Mouse (Mus musculus): ENCODE results near the gene Slc6a6.

The Slc6a6 gene

GRCm38 (mm10) chr6:91728939-91729619, 45.2 kb downstream of the Slc6a6 start:
- no peak for DNase-seq

- DNase-seq = no peak
These were observed 45.8 kb downstream of the Slc6a6 start for GRCm38 (mm10) chr6:91729677-91730127.

GRCm38 (mm10) chr6:91732138-91732537, 48.3 kb downstream of the Slc6a6 start:
- no peak for DNase-seq

GRCm38 (mm10) chr6:91736471-91736870, 52.6 kb downstream of the Slc6a6 start:
- DNase-seq = no peak

GRCm38 (mm10) chr6:91737451-91737850, 53.6 kb downstream of the Slc6a6 start:
- DNase-seq = no peak

GRCm38 (mm10) chr6:91738058-91738457, 54.2 kb downstream of the Slc6a6 start:
- DNase-seq = no peak

GRCm38 (mm10) chr6:91741046-91741445, 57.2 kb downstream of the Slc6a6 start:
- DNase-seq = peak; percentile 57

GRCm38 (mm10) chr6:91742466-91742865, 58.6 kb downstream of the Slc6a6 start:
- no peak for DNase-seq

- no peak for DNase-seq
These were observed 59.1 kb downstream of the Slc6a6 start for GRCm38 (mm10) chr6:91742995-91743394.

- DNase-seq = no peak
These were observed 60.0 kb downstream of the Slc6a6 start for GRCm38 (mm10) chr6:91743886-91744285.

- DNase-seq = no peak
These were observed 61.4 kb downstream of the Slc6a6 start for GRCm38 (mm10) chr6:91745246-91745645.

GRCm38 (mm10) chr6:91745947-91746582, 62.2 kb downstream of the Slc6a6 start:
- no peak for DNase-seq

GRCm38 (mm10) chr6:91746776-91747175, 62.9 kb downstream of the Slc6a6 start:
- no peak for DNase-seq

- no peak for DNase-seq
These were observed 67.1 kb downstream of the Slc6a6 start for GRCm38 (mm10) chr6:91750976-91751375.

- no peak for DNase-seq
These were observed 69.0 kb downstream of the Slc6a6 start for GRCm38 (mm10) chr6:91752884-91753283.

GRCm38 (mm10) chr6:91754098-91754497, 70.2 kb downstream of the Slc6a6 start:
- DNase-seq = no peak

- no peak for DNase-seq
These were observed 71.0 kb downstream of the Slc6a6 start for GRCm38 (mm10) chr6:91754845-91755244.

- no peak for DNase-seq
These were observed 78.3 kb downstream of the Slc6a6 start for GRCm38 (mm10) chr6:91762051-91762742.

- no peak for DNase-seq
These were observed 83.7 kb downstream of the Slc6a6 start for GRCm38 (mm10) chr6:91767550-91767949.

- no peak for DNase-seq
These were observed 90.1 kb downstream of the Slc6a6 start for GRCm38 (mm10) chr6:91773951-91774350.

GRCm38 (mm10) chr6:91776543-91776942, 92.7 kb downstream of the Slc6a6 start:
- peak; percentile 21 for DNase-seq

- DNase-seq = no peak
These were observed 95.4 kb downstream of the Slc6a6 start for GRCm38 (mm10) chr6:91779206-91779605.

GRCm38 (mm10) chr6:91785018-91785417, 101.2 kb downstream of the Slc6a6 start:
- DNase-seq = no peak

GRCm38 (mm10) chr6:91788311-91788798, 104.5 kb downstream of the Slc6a6 start:
- no peak for DNase-seq

All from cerebellum, adult 9-10 months (tissue).